Mouse (Mus musculus) forebrain, embryonic 13.5 days (tissue): ENCODE measurements around the gene Pfkp. TPM values are rescaled to one million over a fixed set of nuclear protein-coding genes. Genes with fewer than 3 reads are reported as not detected.

ENCODE experiments used
- ATAC-seq: fragments of 200-750 bp; cut with Nextera tagmentation; 2 replicates; pipeline ENCODE4 v1.8.0; 2017
- H3K27ac ChIP-seq: fragments of 300-500 bp; sonication (generic); 2 replicates; pipeline ENCODE4 v1.5.1; 2015; ENCODE audit warnings: inconsistent platforms, mild to moderate bottlenecking, moderate library complexity
- H3K27me3 ChIP-seq: fragments of 300-500 bp; sonication (generic); 2 replicates; pipeline ENCODE4 v1.6.1; 2015; ENCODE audit warnings: mild to moderate bottlenecking, inconsistent platforms
- H3K36me3 ChIP-seq: fragments of 300-500 bp; sonication (generic); 2 replicates; pipeline ENCODE4 v1.6.1; 2015; ENCODE audit warnings: mild to moderate bottlenecking, inconsistent platforms; ENCODE audit not compliant: poor library complexity, severe bottlenecking
- H3K4me1 ChIP-seq: fragments of 300-500 bp; sonication (generic); 2 replicates; pipeline ENCODE4 v1.6.1; 2015; ENCODE audit warnings: inconsistent platforms
- H3K4me2 ChIP-seq: fragments of 300-500 bp; sonication (generic); 2 replicates; pipeline ENCODE4 v1.6.1; 2015; ENCODE audit warnings: inconsistent platforms, mild to moderate bottlenecking, moderate library complexity
- H3K4me3 ChIP-seq: fragments of 300-500 bp; sonication (generic); 2 replicates; pipeline ENCODE4 v1.5.1; 2015; ENCODE audit warnings: mild to moderate bottlenecking, inconsistent platforms
- H3K9ac ChIP-seq: fragments of 300-500 bp; sonication (generic); 2 replicates; pipeline ENCODE4 v1.6.1; 2015; ENCODE audit warnings: mild to moderate bottlenecking, inconsistent platforms
- H3K9me3 ChIP-seq: fragments of 300-500 bp; sonication (generic); replicated peaks from 2 replicates; pipeline ENCODE4 v1.6.1; 2016; ENCODE audit warnings: inconsistent platforms
- WGBS: fragments of 180-500 bp; shearing (Covaris S2); methylation state at CpG from one replicate; pipeline ENCODE4 v1.1.7; 2015; 5-methylcytosine and 5-hydroxymethylcytosine counted together
- polyA plus RNA-seq: library from polyadenylated mRNA; unstranded; fragments of >200 nt; fragmentation: Nextera tagmentation; extraction: Ambion mirVana; gene quantifications from 2 replicates; pipeline ENCODE4 v1.2.1, GENCODE M21; 2015

Gene Pfkp
- 53.1 and 61.1 TPM in 2 replicates for polyA plus RNA-seq

DNA sequence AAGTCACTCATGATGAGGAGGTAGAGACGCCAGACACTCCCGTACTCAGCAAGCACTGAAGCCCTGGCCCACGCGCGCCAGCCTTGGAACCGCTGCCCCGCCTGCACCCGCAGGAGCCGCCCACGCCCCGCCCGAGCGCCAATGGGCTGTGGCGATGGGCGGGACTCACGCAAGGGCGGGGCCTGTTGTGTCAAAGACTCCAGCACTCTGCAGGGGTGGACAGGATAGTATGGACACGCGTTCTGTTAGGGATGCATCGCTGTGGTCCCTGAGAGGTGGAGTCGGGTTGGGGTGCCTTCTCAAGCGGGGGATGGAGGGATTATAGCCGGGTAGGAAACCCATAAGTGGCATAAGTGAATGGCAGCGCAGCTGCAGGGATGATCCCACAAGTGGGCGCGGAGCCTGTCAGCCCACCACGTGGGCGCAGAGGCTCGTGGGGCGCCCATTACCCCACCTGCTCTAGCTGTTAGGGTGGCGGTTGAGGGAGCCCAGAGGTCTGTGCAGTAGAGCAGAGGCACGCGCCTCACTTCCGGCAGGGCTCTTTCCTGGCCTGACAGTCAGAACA, at the start of gene Pfkp:
Gene Pfkp (minus strand): TSS at position 109 of the 565 bp plus-strand sequence.
- Histone ChIP-seq H3K4me1 (peaks cover 9% of the 10 kb centered on the region; the same call in 1 of the 2 replicates), H3K9me3 (no peaks in the 10 kb centered on the region), H3K36me3 (no peaks in the 10 kb centered on the region), H3K27me3 (no peaks in the 10 kb centered on the region), H3K9ac (peak within 1 kb of the TSS; percentile 68), H3K27ac (no peak within 1 kb of the TSS), H3K4me2 (peak within 1 kb of the TSS; percentile 90), H3K4me3 (peak within 1 kb of the TSS; percentile 58)
- WGBS, result 1% methylated on average over 34 of the region's 34 CpGs
- peak; percentile 95 for ATAC-seq

DNA sequence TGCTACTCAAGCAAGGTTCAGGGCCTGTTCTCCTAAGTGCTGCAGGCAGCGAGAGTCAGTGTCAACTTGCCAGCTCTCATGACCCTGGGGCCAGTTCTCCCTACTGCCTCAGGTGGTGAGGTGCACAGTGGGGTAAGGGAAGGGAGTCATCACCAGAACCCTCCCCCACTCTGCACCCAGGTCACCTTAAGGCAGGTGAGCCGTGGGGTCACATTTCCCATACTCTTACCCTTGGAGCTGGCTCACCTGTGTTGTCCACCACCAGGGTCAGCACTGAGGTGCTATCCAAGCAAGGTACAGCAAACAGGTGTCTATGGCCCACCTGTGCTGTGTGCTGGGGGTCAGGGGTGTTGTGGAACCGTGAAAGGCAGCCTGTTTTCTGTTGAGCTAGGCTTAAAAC, 42.0 kb upstream of the Pfkp start:
- Histone ChIP-seq H3K9me3 (no peaks in the 10 kb centered on the region), H3K27ac (no peak overlapping the region), H3K4me1 (no peaks in the 10 kb centered on the region), H3K9ac (no peak overlapping the region), H3K4me2 (no peak overlapping the region), H3K27me3 (no peaks in the 10 kb centered on the region), H3K4me3 (no peak overlapping the region), H3K36me3 (no peaks in the 10 kb centered on the region)
- ATAC-seq, result no peak
- 70% methylated on average over 3 of the region's 3 CpGs for WGBS

DNA sequence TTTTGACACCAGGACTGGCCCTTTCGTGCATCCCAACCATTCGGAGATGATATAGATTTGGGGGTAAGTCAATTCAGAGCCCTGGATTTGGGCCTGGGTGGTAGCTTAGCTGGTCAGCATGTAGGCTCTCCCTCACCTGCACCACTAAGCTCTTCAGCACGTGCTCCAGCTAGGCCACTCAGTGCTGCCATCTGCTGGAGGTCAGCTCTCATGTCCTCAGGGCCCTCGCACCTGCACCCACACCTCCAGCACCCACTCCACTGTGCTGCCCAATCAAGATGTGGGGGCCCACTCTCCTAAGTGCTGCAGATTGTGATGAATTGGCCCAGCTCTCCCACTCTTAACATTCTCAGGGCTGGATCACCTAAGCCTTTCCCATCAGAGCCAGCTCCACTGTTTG, 41.4 kb upstream of the Pfkp start:
- Histone ChIP-seq H3K27me3 (no peaks in the 10 kb centered on the region), H3K4me3 (no peak overlapping the region), H3K27ac (no peak overlapping the region), H3K4me2 (no peak overlapping the region), H3K9ac (no peak overlapping the region), H3K9me3 (no peaks in the 10 kb centered on the region), H3K4me1 (no peaks in the 10 kb centered on the region), H3K36me3 (no peaks in the 10 kb centered on the region)
- ATAC-seq, result peak; percentile 68; the same call in 1 of the 2 replicates
- 70% methylated on average over 4 of the region's 4 CpGs for WGBS

DNA sequence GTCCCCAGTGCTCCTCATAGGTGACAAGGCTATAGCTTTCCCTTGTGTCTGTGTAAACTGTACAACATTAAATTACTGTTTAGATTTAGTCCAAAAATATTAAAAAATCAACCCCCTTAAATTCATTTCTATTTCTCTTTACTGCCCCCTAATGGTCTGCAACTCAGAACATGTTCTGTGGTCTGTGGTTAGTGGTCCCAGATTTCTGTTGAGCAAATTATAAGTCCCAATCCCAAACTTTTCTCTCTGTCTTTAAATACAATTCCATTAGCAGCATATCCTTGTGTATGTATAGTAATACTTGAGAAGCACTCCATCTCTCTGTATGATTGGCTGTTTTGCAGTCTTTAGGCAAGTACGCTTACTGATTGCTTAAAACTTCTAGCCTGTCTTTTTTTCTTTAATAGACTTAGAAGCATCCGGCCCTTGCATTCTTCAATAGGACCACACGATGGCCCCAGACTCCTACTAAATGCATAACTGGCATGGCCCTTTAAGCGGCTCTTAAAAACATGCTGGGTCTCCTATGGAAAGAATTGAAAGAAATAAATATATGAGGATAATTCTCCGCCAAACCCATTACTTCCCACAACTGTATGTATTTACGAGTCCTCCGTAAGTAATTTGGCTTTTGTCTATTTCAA, 40.3 kb upstream of the Pfkp start:
- no peaks in the 10 kb centered on the region for H3K27me3 ChIP-seq
- H3K4me3 ChIP-seq, result no peak overlapping the region
- H3K9me3 ChIP-seq, result no peaks in the 10 kb centered on the region
- 52% methylated on average over 7 of the region's 7 CpGs for WGBS
- ATAC-seq, result peak; percentile 75; the same call in 1 of the 2 replicates
- H3K36me3 ChIP-seq, result no peaks in the 10 kb centered on the region
- H3K27ac ChIP-seq, result no peak overlapping the region
- no peak overlapping the region for H3K4me2 ChIP-seq
- H3K9ac ChIP-seq, result no peak overlapping the region
- H3K4me1 ChIP-seq, result no peaks in the 10 kb centered on the region

DNA sequence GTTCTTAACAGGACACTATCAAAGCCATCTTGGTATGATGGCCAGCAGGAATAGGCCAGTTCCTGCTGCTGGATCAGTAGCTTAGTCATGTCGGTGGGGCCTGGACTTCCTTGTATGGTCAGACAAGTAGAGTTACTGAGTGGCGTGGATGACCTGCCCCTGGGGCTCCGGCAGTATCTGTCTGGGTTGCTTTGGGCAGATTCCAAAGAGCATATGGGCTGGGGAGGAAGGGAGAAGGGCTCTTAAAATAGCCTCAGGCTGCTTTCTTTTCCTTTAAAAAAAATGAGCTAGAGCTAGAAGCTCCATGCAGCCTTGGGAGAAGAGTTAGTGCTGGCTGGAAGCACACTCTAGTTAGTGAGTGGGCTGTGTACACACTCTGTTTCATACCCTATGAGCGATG, 18.3 kb upstream of the Pfkp start:
- Histone ChIP-seq H3K4me1 (no peaks in the 10 kb centered on the region), H3K27ac (no peak overlapping the region), H3K36me3 (no peaks in the 10 kb centered on the region), H3K9ac (no peak overlapping the region), H3K9me3 (no peaks in the 10 kb centered on the region), H3K4me3 (no peak overlapping the region), H3K27me3 (no peaks in the 10 kb centered on the region), H3K4me2 (no peak overlapping the region)
- ATAC-seq, result no peak
- WGBS, result 86% methylated on average over 4 of the region's 4 CpGs

DNA sequence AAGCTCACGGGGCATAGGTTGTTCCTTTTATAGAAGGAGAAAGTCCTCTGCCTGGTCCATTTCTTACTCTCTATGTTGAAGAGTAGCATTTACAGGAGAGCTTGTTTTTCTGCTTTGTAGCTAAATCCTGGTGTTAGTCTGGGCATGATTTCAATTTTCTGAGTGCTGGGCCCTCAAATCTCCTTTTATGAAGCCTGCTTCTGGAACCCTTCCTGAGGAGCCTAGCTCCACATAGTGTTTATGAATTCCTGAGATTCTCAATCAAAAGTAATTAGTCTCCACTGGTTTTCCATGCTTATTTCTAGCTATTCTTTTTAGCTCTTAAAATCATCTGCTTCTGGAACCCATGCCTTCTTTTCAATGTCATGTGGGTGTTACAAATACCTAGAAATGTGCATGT, 16.9 kb upstream of the Pfkp start:
- Histone ChIP-seq H3K4me3 (no peak overlapping the region), H3K36me3 (no peaks in the 10 kb centered on the region), H3K4me2 (no peak overlapping the region), H3K4me1 (no peaks in the 10 kb centered on the region), H3K9ac (no peak overlapping the region), H3K27me3 (no peaks in the 10 kb centered on the region), H3K9me3 (no peaks in the 10 kb centered on the region), H3K27ac (no peak overlapping the region)
- ATAC-seq, result no peak
- 89% methylated on average over 1 of the region's 1 CpGs for WGBS

DNA sequence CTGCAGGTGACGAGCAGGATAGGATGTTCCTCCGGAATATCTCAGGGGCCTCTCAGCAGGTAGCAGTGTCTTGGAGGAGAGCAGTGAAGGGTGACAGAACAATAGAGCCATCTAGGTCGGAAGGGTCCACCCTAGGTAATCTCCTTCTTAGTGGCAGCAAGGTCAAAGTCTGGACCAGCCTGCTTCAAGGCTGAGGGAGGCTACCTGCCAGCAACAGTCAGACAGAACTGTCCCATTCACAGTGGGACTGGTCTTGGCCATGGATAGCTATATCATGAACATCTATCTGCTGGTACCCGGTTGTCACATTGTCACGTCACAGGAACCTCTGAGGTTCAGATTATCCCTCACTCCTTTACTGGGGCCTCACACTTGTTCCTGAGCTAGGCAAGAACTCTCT, 15.6 kb upstream of the Pfkp start:
- 54% methylated on average over 5 of the region's 5 CpGs for WGBS
- Histone ChIP-seq H3K4me3 (no peak overlapping the region), H3K4me1 (no peaks in the 10 kb centered on the region), H3K36me3 (no peaks in the 10 kb centered on the region), H3K27me3 (no peaks in the 10 kb centered on the region), H3K27ac (no peak overlapping the region), H3K4me2 (no peak overlapping the region), H3K9ac (no peak overlapping the region), H3K9me3 (no peaks in the 10 kb centered on the region)
- no peak for ATAC-seq

DNA sequence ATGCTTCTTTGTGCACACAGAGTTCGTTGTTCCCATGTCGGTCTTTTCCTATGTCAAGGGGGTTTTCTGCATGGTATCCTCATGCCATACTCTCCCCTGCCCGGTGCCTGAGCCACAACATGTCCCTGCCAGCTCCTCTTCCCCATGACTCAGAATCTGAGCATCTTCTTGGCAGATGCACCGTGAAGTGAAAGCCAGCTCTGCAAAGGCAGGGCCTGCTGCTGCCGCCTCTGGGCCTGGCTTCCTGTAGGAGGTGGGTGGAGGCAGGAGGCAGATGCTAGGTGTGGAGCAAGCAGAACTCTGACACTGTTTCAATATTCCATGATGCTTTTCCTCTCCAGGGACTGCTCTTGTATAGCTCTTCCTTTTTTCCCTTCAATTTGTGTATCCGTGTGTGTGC, 10.7 kb upstream of the Pfkp start:
- Histone ChIP-seq H3K4me2 (no peak overlapping the region), H3K9me3 (no peaks in the 10 kb centered on the region), H3K9ac (no peak overlapping the region), H3K36me3 (no peaks in the 10 kb centered on the region), H3K27ac (no peak overlapping the region), H3K27me3 (no peaks in the 10 kb centered on the region), H3K4me3 (no peak overlapping the region), H3K4me1 (no peaks in the 10 kb centered on the region)
- 87% methylated on average over 6 of the region's 6 CpGs for WGBS
- ATAC-seq, result no peak

DNA sequence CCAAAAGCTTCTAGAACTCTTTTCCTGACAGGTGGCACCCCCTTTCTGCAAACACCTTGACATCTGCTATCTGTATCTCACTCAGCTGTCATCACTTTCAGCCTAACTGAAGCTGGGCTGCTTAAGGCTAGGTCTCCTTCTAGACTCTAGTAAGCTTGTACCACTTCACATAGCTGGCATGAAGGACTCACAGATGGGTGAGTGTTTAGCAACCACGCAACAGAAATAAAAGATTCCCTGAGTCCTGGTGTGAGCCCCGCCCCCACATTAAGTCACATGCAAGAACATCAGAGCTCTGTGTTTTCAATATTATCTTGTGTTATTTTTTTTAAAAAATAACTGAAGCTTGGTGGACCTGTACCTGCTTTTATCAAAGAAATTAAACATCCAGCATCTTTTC, 8.7 kb upstream of the Pfkp start:
- WGBS, result 86% methylated on average over 2 of the region's 2 CpGs
- Histone ChIP-seq H3K9ac (no peak overlapping the region), H3K27me3 (no peaks in the 10 kb centered on the region), H3K4me3 (no peak overlapping the region), H3K4me2 (no peak overlapping the region), H3K36me3 (no peaks in the 10 kb centered on the region), H3K27ac (no peak overlapping the region), H3K4me1 (no peaks in the 10 kb centered on the region), H3K9me3 (no peaks in the 10 kb centered on the region)
- ATAC-seq, result no peak

DNA sequence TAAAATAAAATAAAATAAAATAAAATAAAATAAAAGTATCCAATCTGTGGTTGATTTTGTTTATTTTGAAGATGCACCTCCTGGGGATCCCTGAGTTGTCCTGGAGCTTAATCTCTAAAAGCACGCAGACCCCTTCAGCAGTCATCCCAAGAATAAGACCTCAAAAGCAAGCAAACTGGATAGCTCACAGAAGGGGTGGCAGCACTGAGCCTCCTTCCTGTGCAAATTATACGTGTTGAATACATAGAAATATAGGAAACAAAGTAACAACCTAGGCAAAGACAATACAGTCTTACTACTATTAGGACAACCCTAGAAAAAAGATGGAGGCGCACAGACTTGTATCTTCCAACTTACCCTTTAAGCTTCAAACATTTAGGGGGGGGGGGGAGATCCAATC, 965 bp upstream of the Pfkp start:
- Histone ChIP-seq H3K4me1 (peaks cover 9% of the 10 kb centered on the region; the same call in 1 of the 2 replicates), H3K4me2 (no peak overlapping the region), H3K4me3 (no peak overlapping the region), H3K36me3 (no peaks in the 10 kb centered on the region), H3K27me3 (no peaks in the 10 kb centered on the region), H3K9ac (no peak overlapping the region), H3K27ac (no peak overlapping the region), H3K9me3 (no peaks in the 10 kb centered on the region)
- no peak for ATAC-seq
- WGBS, result 70% methylated on average over 3 of the region's 3 CpGs

DNA sequence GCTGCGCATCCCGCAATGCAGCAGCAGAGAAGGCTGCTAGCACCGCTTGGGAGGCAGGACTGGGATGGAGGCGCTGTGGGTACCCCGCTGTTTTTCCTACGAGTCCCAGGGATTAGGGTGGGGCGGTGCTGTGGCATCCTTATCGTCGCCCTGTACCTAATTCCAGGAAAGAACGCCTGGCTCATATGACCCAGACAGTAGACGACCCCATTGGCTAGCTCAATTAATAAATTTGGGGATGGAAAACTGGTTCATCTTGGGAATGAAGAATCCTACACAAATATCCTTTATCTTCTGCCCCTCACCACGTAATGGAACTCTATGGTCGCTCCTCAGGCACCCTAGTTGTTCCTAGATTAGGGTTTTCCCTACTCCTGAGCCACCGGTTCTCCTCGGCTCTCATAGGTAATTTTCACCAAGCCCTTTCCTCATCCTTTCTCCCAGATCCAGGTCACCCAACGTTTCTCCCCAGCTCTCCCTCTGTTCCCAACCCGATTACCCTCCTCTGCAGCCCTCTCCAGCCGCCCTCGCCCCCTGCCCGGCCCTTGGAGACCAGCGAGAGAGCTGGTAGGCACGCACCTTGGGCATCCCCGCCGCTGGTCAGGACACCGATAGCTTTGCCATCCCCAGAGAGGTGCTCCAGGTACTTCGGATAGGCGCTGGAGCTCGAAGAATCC, 447 bp downstream of the Pfkp start:
- Histone ChIP-seq H3K4me1 (peaks cover 9% of the 10 kb centered on the region; the same call in 1 of the 2 replicates), H3K4me2 (peak overlapping the region; percentile 90), H3K36me3 (no peaks in the 10 kb centered on the region), H3K9ac (peak overlapping the region; percentile 68), H3K27ac (no peak overlapping the region), H3K27me3 (no peaks in the 10 kb centered on the region), H3K9me3 (no peaks in the 10 kb centered on the region), H3K4me3 (peak overlapping the region; percentile 58)
- 1% methylated on average over 28 of the region's 28 CpGs for WGBS
- peak; percentile 37 for ATAC-seq

DNA sequence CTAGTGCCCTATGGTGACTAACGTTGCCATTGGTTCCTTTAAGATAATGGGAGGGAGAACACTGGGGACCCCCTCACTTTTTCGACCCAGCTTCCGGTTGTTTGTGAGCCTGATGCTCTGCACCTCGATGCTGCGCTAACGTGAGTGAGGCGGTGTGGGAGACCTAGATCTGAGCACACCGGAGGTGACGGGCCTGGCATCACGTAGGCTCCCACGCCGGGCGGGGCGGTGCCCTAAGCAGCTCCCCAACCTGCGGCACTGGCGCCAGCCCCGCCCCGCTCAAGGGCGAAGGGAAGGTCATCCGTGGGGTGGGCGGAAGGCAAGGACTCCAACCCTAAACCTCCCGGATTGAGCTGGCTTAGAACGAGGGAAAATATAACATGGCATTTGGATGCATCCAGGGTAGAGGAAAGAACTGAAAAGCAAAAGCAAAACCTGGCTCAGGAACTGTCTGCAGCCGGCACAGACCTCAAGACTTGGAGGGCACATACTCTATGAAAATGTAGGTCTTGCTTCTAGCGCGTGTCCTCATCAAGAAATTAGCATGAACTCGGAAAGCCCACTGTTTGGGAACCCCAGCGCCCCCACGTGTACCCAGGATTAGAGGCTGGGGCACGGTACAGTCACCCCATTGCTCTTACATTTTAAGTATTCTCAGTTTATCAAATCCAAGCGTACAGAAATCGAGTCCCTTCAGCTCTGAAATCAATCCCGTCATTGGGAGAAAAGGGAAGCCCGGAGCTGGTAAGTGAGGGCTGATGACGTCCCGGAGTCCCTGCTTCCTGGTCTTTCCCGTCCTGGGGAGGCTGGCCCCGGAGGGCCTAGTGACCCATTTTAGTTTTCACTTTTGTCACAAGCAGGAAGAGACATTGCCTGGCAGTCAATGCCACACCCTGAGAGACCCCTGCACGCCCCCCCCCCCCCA, 1.2 kb downstream of the Pfkp start:
- no peak overlapping the region for H3K27ac ChIP-seq

More for the DNA sequence above, 1.2 kb downstream of the Pfkp start:
- peaks cover 9% of the 10 kb centered on the region; the same call in 1 of the 2 replicates for H3K4me1 ChIP-seq
- peak; percentile 43 for ATAC-seq
- H3K4me2 ChIP-seq, result peak overlapping the region; percentile 90
- peak overlapping the region; percentile 58 for H3K4me3 ChIP-seq
- under 1% methylated on average over 39 of the region's 39 CpGs for WGBS
- H3K9me3 ChIP-seq, result no peaks in the 10 kb centered on the region
- H3K36me3 ChIP-seq, result no peaks in the 10 kb centered on the region
- no peaks in the 10 kb centered on the region for H3K27me3 ChIP-seq
- peak overlapping the region; percentile 68 for H3K9ac ChIP-seq
